Mouse (Mus musculus): ENCODE measurements at regions not wholly inside any gene's neighbourhood (a gene's known extent, or its start where the extent isn't known, plus 50 kb on each side); places are given as distances from the start of the nearest gene placed in this dataset. TPM values are rescaled to one million over a fixed set of nuclear protein-coding genes. Genes with fewer than 3 reads are reported as not detected.

DNA sequence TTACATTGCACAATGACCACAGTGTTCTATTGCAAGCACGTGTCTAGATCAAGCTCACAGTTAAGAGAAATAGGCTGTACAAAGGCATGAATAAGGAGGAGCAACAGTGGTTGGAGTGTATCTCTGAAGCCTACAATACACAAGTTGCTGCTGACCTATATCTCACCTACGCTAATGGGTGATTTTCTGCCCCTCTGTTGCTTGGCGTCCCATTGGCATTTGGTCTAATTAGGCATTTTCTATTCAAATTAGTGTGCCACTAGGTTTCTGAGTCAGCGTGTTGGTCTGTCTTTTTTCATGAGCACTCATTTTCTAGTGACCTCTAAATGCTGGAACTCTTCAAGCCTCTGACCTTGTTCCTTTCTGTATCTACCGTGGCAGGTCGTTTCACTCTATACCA lies 98.9 kb upstream of the Slc24a2 start:
- H3K27ac ChIP-seq = no peak overlapping the region
- no peaks in the 10 kb centered on the region for H3K27me3 ChIP-seq (replicated peaks)
- H3K9me3 ChIP-seq (replicated peaks) = no peaks in the 10 kb centered on the region
- no peak for ATAC-seq
- H3K4me3 ChIP-seq = no peak overlapping the region
- WGBS (ENCODE audit: insufficient replicate concordance) = 67% methylated on average over 6 of the region's 6 CpGs
- no peak overlapping the region for H3K4me2 ChIP-seq
- no peaks in the 10 kb centered on the region for H3K36me3 ChIP-seq
- no peak overlapping the region for H3K9ac ChIP-seq
- H3K4me1 ChIP-seq = no peaks in the 10 kb centered on the region

DNA sequence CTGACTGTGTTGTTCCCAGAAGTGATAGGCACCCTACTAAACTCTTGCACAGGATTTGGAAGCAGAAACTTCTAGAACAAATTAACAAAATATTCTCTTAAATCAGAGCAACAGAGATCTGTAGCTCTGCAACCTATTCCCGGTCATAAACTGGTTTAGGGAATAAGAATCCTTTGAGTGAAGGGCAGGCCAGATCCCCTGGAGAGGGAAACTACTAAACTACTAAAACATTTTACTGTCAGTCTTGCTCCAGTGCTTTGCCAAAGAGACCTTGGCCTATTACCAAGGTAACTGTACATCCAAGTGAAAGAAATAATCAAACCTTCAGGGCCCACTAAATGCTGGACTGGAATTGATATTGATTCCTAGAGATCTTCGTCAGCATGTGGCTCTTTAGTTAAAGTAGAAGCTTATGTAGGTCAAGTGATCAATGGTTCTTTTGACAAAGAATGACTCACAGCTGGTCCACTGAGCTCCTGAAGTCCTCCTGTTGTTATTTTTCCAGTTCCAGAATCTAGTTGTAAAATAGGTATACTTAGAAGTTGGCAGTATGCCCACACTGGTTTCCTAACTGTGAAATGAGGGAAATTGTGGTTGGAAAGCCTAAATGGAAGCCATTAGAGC lies 91.6 kb upstream of the Slc24a2 start:
- no peaks in the 10 kb centered on the region for H3K9me3 ChIP-seq (replicated peaks)
- WGBS (ENCODE audit: insufficient replicate concordance) = 39% methylated on average over 2 of the region's 2 CpGs

DNA sequence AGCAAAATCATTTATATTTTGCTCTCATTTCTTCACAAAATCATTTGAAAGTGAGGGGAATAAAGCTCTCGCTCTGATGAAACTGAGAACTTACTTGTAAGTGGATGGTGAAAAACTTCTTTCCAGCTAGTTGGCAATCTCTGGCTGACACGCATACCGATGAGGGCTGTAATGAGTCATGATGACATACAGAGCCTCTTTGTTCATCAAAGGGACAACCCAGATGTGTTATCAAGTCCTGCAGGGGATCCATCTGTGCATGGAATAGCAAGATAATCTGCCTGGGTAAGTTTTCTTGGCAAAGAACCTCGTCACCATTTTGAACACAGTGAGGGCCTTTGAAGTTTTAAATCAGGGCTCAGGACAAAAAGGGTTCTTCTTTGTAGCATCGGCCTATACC lies 67.9 kb upstream of the Slc24a2 start:
- H3K4me1 ChIP-seq = no peaks in the 10 kb centered on the region
- no peak overlapping the region for H3K4me3 ChIP-seq
- no peak overlapping the region for H3K9ac ChIP-seq
- no peak overlapping the region for H3K4me2 ChIP-seq
- ATAC-seq = no peak
- H3K36me3 ChIP-seq = no peaks in the 10 kb centered on the region
- H3K9me3 ChIP-seq (replicated peaks) = no peaks in the 10 kb centered on the region
- H3K27ac ChIP-seq = no peak overlapping the region
- no peaks in the 10 kb centered on the region for H3K27me3 ChIP-seq (replicated peaks)
- WGBS (ENCODE audit: insufficient replicate concordance) = 53% methylated on average over 5 of the region's 5 CpGs

More for the DNA sequence above, 91.6 kb upstream of the Slc24a2 start:
- Histone ChIP-seq H3K27me3 (replicated peaks) (no peaks in the 10 kb centered on the region), H3K4me1 (no peaks in the 10 kb centered on the region), H3K4me2 (no peak overlapping the region), H3K4me3 (no peak overlapping the region), H3K27ac (no peak overlapping the region), H3K9ac (no peak overlapping the region), H3K36me3 (no peaks in the 10 kb centered on the region)
- ATAC-seq = no peak

DNA sequence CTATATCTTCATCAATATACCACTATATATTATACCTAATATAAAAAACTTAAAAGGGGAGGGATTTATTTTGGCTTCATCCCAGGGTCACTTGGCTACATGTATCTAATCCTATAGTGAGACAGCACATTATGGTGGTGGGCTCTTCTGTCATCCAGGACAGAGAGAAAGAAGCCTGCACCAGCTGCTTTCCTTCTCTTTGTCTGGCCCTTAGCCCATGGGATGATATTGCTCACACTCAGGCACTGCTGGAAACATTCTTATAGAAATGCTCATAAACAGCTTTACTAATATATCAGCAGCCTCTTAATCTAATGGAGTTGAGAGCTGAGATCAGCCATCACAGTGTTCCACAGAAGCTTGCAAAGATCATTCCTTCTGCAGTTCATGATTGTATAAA lies 64.3 kb upstream of the Slc24a2 start:
- ATAC-seq = no peak

More for the DNA sequence above, 64.3 kb upstream of the Slc24a2 start:
- H3K27ac ChIP-seq = no peak overlapping the region
- no peak overlapping the region for H3K9ac ChIP-seq
- no peaks in the 10 kb centered on the region for H3K9me3 ChIP-seq (replicated peaks)
- H3K4me3 ChIP-seq = no peak overlapping the region
- H3K36me3 ChIP-seq = no peaks in the 10 kb centered on the region
- H3K4me2 ChIP-seq = no peak overlapping the region
- no peaks in the 10 kb centered on the region for H3K27me3 ChIP-seq (replicated peaks)
- H3K4me1 ChIP-seq = no peaks in the 10 kb centered on the region

Small RNAs in the stretch of these regions (microRNA-seq; reads per million reads assigned to microRNA genes)
- not detected for gene Gm23154

Data from liver, embryonic 12.5 days (tissue).